Mouse (Mus musculus): Measurements from ENCODE around the gene Olfr1245. TPM values are rescaled to one million over a fixed set of nuclear protein-coding genes. Genes with fewer than 3 reads are reported as not detected.

Gene Olfr1245
- not detected in 2 replicates for polyA plus RNA-seq (2012; ENCODE audit: low replicate concordance)

GRCm38 (mm10) chr2:89578347-89578746, at the start of gene Olfr1245:
Gene Olfr1245, minus strand, starts transcription at chr2:89578447.

DNA sequence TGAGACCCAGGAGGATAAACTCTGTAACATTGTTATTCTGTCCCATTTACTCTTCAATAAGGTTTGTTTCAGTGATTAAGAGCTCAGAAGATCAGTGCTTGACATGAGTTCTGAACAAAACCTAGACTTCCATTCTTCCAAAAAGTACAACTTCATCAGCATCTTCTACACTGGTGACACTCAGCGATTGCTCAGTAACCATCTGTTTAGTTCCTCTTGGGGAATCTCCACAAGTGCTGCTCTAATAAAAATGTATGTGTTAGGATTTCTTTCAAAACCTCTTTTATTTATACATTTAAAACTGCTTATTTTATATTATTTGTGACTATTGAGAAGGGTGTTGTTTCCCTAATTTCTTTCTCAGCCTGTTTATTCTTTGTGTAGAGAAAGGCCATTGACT, 39.9 kb upstream of the Olfr1245 start, which contains the start of gene Olfr1248:
Olfr1248 (minus strand) TSS at position 101 of the 400 bp plus-strand sequence.

DNA sequence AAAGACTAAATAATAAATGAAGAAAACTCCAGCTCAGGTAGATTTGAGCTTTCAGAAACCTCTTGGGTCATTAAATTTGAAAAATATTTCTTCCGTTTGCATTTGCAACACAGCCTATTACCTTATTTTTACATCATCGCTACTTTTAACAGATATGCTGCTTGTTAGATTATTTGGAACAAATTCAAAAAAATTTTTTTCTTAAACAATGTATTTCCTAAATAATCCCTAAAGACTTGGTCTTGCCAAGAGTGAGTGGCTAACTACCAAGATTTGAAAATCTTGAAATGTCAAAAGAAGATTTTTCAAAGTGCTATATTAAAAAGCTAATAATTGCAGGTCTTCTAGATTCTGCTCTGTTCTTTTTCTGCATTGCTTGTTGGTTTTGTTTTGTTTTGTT, 35.8 kb upstream of the Olfr1245 start, which contains the start of gene Olfr1247:
Olfr1247 (minus strand) TSS at position 101 of the 400 bp plus-strand sequence.

DNA sequence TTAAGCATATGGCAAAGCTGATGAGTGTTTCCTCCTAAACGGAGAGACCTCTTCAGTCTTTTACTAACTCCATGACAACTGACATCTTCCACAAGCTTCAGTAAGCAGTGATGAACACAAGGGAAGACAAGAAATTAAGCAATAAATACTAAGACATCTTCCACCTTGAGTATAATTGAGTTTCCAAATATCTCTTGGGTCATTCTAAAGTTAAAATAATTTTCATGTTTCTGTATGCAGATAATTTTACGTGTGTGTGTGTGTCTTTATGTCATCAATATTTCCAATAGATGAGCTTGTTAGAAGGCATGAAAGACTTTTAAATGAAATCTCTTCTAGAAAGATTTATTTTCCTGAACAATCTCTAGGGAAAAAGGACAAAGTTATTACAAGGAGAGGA, 14.8 kb upstream of the Olfr1245 start, which contains the start of gene Olfr1246:
Olfr1246 (minus strand) TSS at position 101 of the 400 bp plus-strand sequence.

GRCm38 (mm10) chr2:89531387-89531786, 46.9 kb downstream of the Olfr1245 start, which contains the start of gene Olfr1243:
Gene Olfr1243, minus strand, starts transcription at chr2:89531487.

Other genes with a start within 250 kb of the Olfr1245 start
- gene Olfr1232, start 248.8 kb downstream of the Olfr1245 start, polyA plus RNA-seq (2012; ENCODE audit: low replicate concordance) = not detected in 2 replicates
- not detected in 2 replicates for gene Olfr1233, start 236.0 kb downstream of the Olfr1245 start, polyA plus RNA-seq (2012; ENCODE audit: low replicate concordance)
- not detected in 2 replicates for gene Olfr1234, start 213.6 kb downstream of the Olfr1245 start, polyA plus RNA-seq (2012; ENCODE audit: low replicate concordance)
- not detected in 2 replicates for gene Olfr1238, start 168.8 kb downstream of the Olfr1245 start, polyA plus RNA-seq (2012; ENCODE audit: low replicate concordance)
- gene Olfr1239, start 158.0 kb downstream of the Olfr1245 start, polyA plus RNA-seq (2012; ENCODE audit: low replicate concordance) = not detected in 2 replicates
- gene Olfr1240, start 135.4 kb downstream of the Olfr1245 start, polyA plus RNA-seq (2012; ENCODE audit: low replicate concordance) = not detected in 2 replicates
- not detected in 2 replicates for gene Olfr1241, start 91.3 kb downstream of the Olfr1245 start, polyA plus RNA-seq (2012; ENCODE audit: low replicate concordance)
- gene Olfr1242, start 80.1 kb downstream of the Olfr1245 start, polyA plus RNA-seq (2012; ENCODE audit: low replicate concordance) = not detected in 2 replicates
- gene Olfr1243, start 47.0 kb downstream of the Olfr1245 start, polyA plus RNA-seq (2012; ENCODE audit: low replicate concordance) = not detected in 2 replicates
- gene Olfr1246, start 14.7 kb upstream of the Olfr1245 start, polyA plus RNA-seq (2012; ENCODE audit: low replicate concordance) = not detected in 2 replicates
- not detected in 2 replicates for gene Olfr1247, start 35.7 kb upstream of the Olfr1245 start, polyA plus RNA-seq (2012; ENCODE audit: low replicate concordance)
- gene Olfr1248, start 39.8 kb upstream of the Olfr1245 start, polyA plus RNA-seq (2012; ENCODE audit: low replicate concordance) = not detected in 2 replicates
- gene Olfr1249, start 56.5 kb upstream of the Olfr1245 start, polyA plus RNA-seq (2012; ENCODE audit: low replicate concordance) = not detected in 2 replicates
- not detected in 2 replicates for gene Olfr1250, start 83.0 kb upstream of the Olfr1245 start, polyA plus RNA-seq (2012; ENCODE audit: low replicate concordance)
- not detected in 2 replicates for gene Olfr1251, start 93.5 kb upstream of the Olfr1245 start, polyA plus RNA-seq (2012; ENCODE audit: low replicate concordance)
- gene Olfr1252, start 146.6 kb upstream of the Olfr1245 start, polyA plus RNA-seq (2012; ENCODE audit: low replicate concordance) = not detected in 2 replicates
- gene Olfr1253, start 178.6 kb upstream of the Olfr1245 start, polyA plus RNA-seq (2012; ENCODE audit: low replicate concordance) = 0.05 TPM in 1 of 2 replicates, not detected in the other
- gene Olfr1254, start 215.2 kb upstream of the Olfr1245 start, polyA plus RNA-seq (2012; ENCODE audit: low replicate concordance) = not detected in 2 replicates
- not detected in 2 replicates for gene Olfr1255, start 233.6 kb upstream of the Olfr1245 start, polyA plus RNA-seq (2012; ENCODE audit: low replicate concordance)

Measured in leukemia stem cell, adult 10-12 weeks (primary cell).